Comparison of ENCODE assay signal across 36 mouse cellular contexts in genomic region chr7:140811714-140812113, GRCm38 (mm10). TPM values are rescaled to one million over a fixed set of nuclear protein-coding genes. Genes with fewer than 3 reads are reported as not detected.
DNase-seq lines count a peak whose midpoint lies in the region; ATAC-seq lines count a peak whose summit lies in the region.
"Had no signal": no experiment of that assay in that cellular context is flagged by ENCODE, and none has a peak within 500 bp of the region (broad histone marks: within the 10 kb centered on the region; RNA-seq: fewer than 3 reads in every experiment).

No protein-coding gene starts in this region.

- no peaks in the 10 kb centered on the region for H3K9me3 ChIP-seq in hindbrain, embryonic 15.5 days
- no peaks in the 10 kb centered on the region for H3K9me3 ChIP-seq in hindbrain, embryonic 11.5 days (ENCODE audit: control insufficient read depth, low read length)
- H3K9me3 ChIP-seq: embryonic facial prominence, embryonic 13.5 days; forebrain, embryonic 12.5 days; heart, embryonic 12.5 days; limb, embryonic 13.5 days; liver, embryonic 12.5 days; midbrain, embryonic 13.5 days had no signal

- ATAC-seq in hindbrain, embryonic 15.5 days (ENCODE audit: low FRiP score, low read depth): 0 out of 2 replicates have a peak, but pooled peaks have one; percentile 45
- ATAC-seq in hindbrain, embryonic 11.5 days (ENCODE audit: low FRiP score): no peak
- ATAC-seq: activated CD4-positive, CD25-positive, alpha-beta regulatory T cell, adult 4 months; liver, embryonic 12.5 days; midbrain, embryonic 13.5 days had no signal

- peak overlapping the region; percentile 23; the same call in 1 of the 2 replicates for H3K27ac ChIP-seq in hindbrain, embryonic 15.5 days (replicated peaks)
- no peak overlapping the region for H3K27ac ChIP-seq in hindbrain, embryonic 11.5 days (ENCODE audit: low read depth, low read length)
- H3K27ac ChIP-seq: embryonic facial prominence, embryonic 13.5 days; forebrain, embryonic 12.5 days; limb, embryonic 13.5 days; liver, embryonic 12.5 days; midbrain, embryonic 13.5 days had no signal

- H3K36me3 ChIP-seq in hindbrain, embryonic 15.5 days: peaks cover 40% of the 10 kb centered on the region
- no peaks in the 10 kb centered on the region for H3K36me3 ChIP-seq in hindbrain, embryonic 11.5 days (ENCODE audit: control insufficient read depth, insufficient read depth, low read length)
- H3K36me3 ChIP-seq: liver, embryonic 12.5 days had no signal

- no peak overlapping the region for H3K9ac ChIP-seq in hindbrain, embryonic 15.5 days
- no peak overlapping the region for H3K9ac ChIP-seq in hindbrain, embryonic 11.5 days (ENCODE audit: low read depth, low read length)
- H3K9ac ChIP-seq: embryonic facial prominence, embryonic 13.5 days; forebrain, embryonic 12.5 days; heart, embryonic 12.5 days; limb, embryonic 13.5 days; liver, embryonic 12.5 days; midbrain, embryonic 13.5 days had no signal

- 83% methylated on average over 13 of the region's 13 CpGs for WGBS in hindbrain, embryonic 15.5 days
- WGBS in hindbrain, embryonic 11.5 days: 89% methylated on average over 13 of the region's 13 CpGs

- H3K4me2 ChIP-seq in hindbrain, embryonic 15.5 days: no peak overlapping the region
- H3K4me2 ChIP-seq in hindbrain, embryonic 11.5 days (replicated peaks; ENCODE audit: low read depth, low read length): no peak overlapping the region
- H3K4me2 ChIP-seq: embryonic facial prominence, embryonic 13.5 days; forebrain, embryonic 12.5 days; heart, embryonic 12.5 days; limb, embryonic 13.5 days; liver, embryonic 12.5 days; midbrain, embryonic 13.5 days had no signal

- intact Hi-C loops in left cerebral cortex, postnatal 4 days (cut with DNase I): no loop called here

- H3K27me3 ChIP-seq in hindbrain, embryonic 15.5 days: no peaks in the 10 kb centered on the region
- no peaks in the 10 kb centered on the region for H3K27me3 ChIP-seq in hindbrain, embryonic 11.5 days (ENCODE audit: control insufficient read depth, insufficient read depth, low read length)
- H3K27me3 ChIP-seq: embryonic facial prominence, embryonic 13.5 days; forebrain, embryonic 12.5 days; heart, embryonic 12.5 days; limb, embryonic 13.5 days; liver, embryonic 12.5 days; midbrain, embryonic 13.5 days had no signal

- no peak for DNase-seq in hindbrain, embryonic 11.5 days (ENCODE audit: low spot score)
- peak; percentile 46 for DNase-seq in left cerebral cortex, postnatal 4 days
- DNase-seq in left cerebral cortex, adult 11 months (ENCODE audit: low spot score): no peak
- peak; percentile 12 for DNase-seq in right cerebral cortex, postnatal 14 days
- no peak for DNase-seq in right cerebral cortex, postnatal 4 days
- peak; percentile 24 to 55 for DNase-seq in layer of hippocampus, postnatal 14 days (ENCODE audit: low spot score in 2 of 2)
- no peak for DNase-seq in cerebellum, postnatal 25 days
- DNase-seq: adrenal gland, adult 8-10 months; cerebellum, adult 18-20 months; cerebellum, postnatal 36 days; embryo, embryonic 11 days; gastrocnemius, postnatal 10 days; heart, postnatal 10 days; kidney, adult 18-20 months; lung, adult 18-20 months; lung, postnatal 10 days; right cerebral cortex, postnatal 25 days; thymus, postnatal 14 days had no signal

- H3K4me3 ChIP-seq in hindbrain, embryonic 15.5 days: no peak overlapping the region
- no peak overlapping the region for H3K4me3 ChIP-seq in hindbrain, embryonic 11.5 days (ENCODE audit: low read depth, low read length)
- H3K4me3 ChIP-seq: embryonic facial prominence, embryonic 13.5 days; erythroblast, embryonic 14.5 days; forebrain, embryonic 12.5 days; heart, embryonic 12.5 days; limb, embryonic 13.5 days; liver, embryonic 12.5 days; midbrain, embryonic 13.5 days had no signal

- no peaks in the 10 kb centered on the region for H3K4me1 ChIP-seq in hindbrain, embryonic 15.5 days (replicated peaks)
- H3K4me1 ChIP-seq in hindbrain, embryonic 11.5 days (replicated peaks; ENCODE audit: control insufficient read depth, insufficient read depth, low read length): no peaks in the 10 kb centered on the region
- H3K4me1 ChIP-seq: embryonic facial prominence, embryonic 13.5 days; forebrain, embryonic 12.5 days; heart, embryonic 12.5 days; limb, embryonic 13.5 days; liver, embryonic 12.5 days; midbrain, embryonic 13.5 days had no signal

RNA-seq across cellular contexts. Expression of gene Zfp941, which starts 10.3 kb away (rescaled TPM):
- 27.1 and 28.3 TPM in 2 replicates for polyA plus RNA-seq in hindbrain, embryonic 15.5 days (2015; fragmentation: Nextera tagmentation; extraction: Ambion mirVana)
- 6.4 and 8.1 TPM in 2 replicates for polyA plus RNA-seq in hindbrain, embryonic 11.5 days (2014; fragmentation: Nextera tagmentation; extraction: Ambion mirVana)
- total RNA-seq in left cerebral cortex, postnatal 4 days (2021): 10 to 100 TPM; 10.9 to 15.0 TPM
- 10 to 100 TPM in 1 of 2 experiments, 1 to 10 TPM in 1; 8.0 to 11.2 TPM for total RNA-seq in layer of hippocampus, postnatal 14 days (2021)
- total RNA-seq: MEL; neutrophil, adult 5-6 weeks had no signal
- polyA plus RNA-seq: erythroblast, embryonic 14.5 days; spleen, adult 2 months had no signal

RNA-seq across cellular contexts. Expression of gene Urah, which starts 23.1 kb away (rescaled TPM):
- 0.25 TPM in 2 replicates for polyA plus RNA-seq in hindbrain, embryonic 15.5 days (2015; fragmentation: Nextera tagmentation; extraction: Ambion mirVana)
- 0.25 TPM in 1 of 2 replicates, not detected in the other for polyA plus RNA-seq in hindbrain, embryonic 11.5 days (2014; fragmentation: Nextera tagmentation; extraction: Ambion mirVana)
- not detected for total RNA-seq in left cerebral cortex, postnatal 4 days (2021)
- total RNA-seq in layer of hippocampus, postnatal 14 days (2021): 1 to 10 TPM in 1 of 2 experiments, not detected in 1; 1.0 TPM
- total RNA-seq: gastrocnemius, postnatal 10 days; granulocyte monocyte progenitor cell, adult 5-6 weeks; heart, postnatal 10 days; megakaryocyte progenitor cell, adult 5-6 weeks; MEL; neutrophil, adult 5-6 weeks had no signal
- polyA plus RNA-seq: activated CD4-positive, CD25-positive, alpha-beta regulatory T cell, adult 4 months; C2C12; erythroblast, embryonic 14.5 days; forebrain, embryonic 12.5 days; midbrain, embryonic 13.5 days; testis, adult 2 months had no signal

RNA-seq across cellular contexts. Expression of gene Syce1, which starts 24.1 kb away (rescaled TPM):
- 0.40 and 0.42 TPM in 2 replicates for polyA plus RNA-seq in hindbrain, embryonic 15.5 days (2015; fragmentation: Nextera tagmentation; extraction: Ambion mirVana)
- polyA plus RNA-seq in hindbrain, embryonic 11.5 days (2014; fragmentation: Nextera tagmentation; extraction: Ambion mirVana): 0.45 TPM in 1 of 2 replicates, not detected in the other
- total RNA-seq in left cerebral cortex, postnatal 4 days (2021): under 1 TPM in 1 of 2 experiments, not detected in 1; 0.24 TPM
- not detected for total RNA-seq in layer of hippocampus, postnatal 14 days (2021)
- total RNA-seq: adrenal gland, adult 8-10 months; gastrocnemius, postnatal 10 days; heart, postnatal 10 days; MEL; neutrophil, adult 5-6 weeks had no signal
- polyA plus RNA-seq: C2C12; embryonic facial prominence, embryonic 13.5 days; large intestine, adult 2 months had no signal

RNA-seq across cellular contexts. Expression of gene Scgb1c1, which starts 33.6 kb away (rescaled TPM):
- not detected in 2 replicates for polyA plus RNA-seq in hindbrain, embryonic 15.5 days (2015; fragmentation: Nextera tagmentation; extraction: Ambion mirVana)
- not detected in 2 replicates for polyA plus RNA-seq in hindbrain, embryonic 11.5 days (2014; fragmentation: Nextera tagmentation; extraction: Ambion mirVana)
- not detected for total RNA-seq in left cerebral cortex, postnatal 4 days (2021)
- not detected for total RNA-seq in layer of hippocampus, postnatal 14 days (2021)
- total RNA-seq: adrenal gland, adult 8-10 months; gastrocnemius, postnatal 10 days; granulocyte monocyte progenitor cell, adult 5-6 weeks; megakaryocyte progenitor cell, adult 5-6 weeks; MEL; neutrophil, adult 5-6 weeks had no signal
- polyA plus RNA-seq: activated CD4-positive, CD25-positive, alpha-beta regulatory T cell, adult 4 months; C2C12; embryonic facial prominence, embryonic 13.5 days; erythroblast, embryonic 14.5 days; forebrain, embryonic 12.5 days; heart, embryonic 12.5 days; kidney, embryonic 16.5 days; large intestine, adult 2 months; limb, embryonic 13.5 days; liver, embryonic 12.5 days; midbrain, embryonic 13.5 days; testis, adult 2 months had no signal

RNA-seq across cellular contexts. Expression of gene Odf3, which starts 35.9 kb away (rescaled TPM):
- polyA plus RNA-seq in hindbrain, embryonic 15.5 days (2015; fragmentation: Nextera tagmentation; extraction: Ambion mirVana): not detected in 2 replicates
- polyA plus RNA-seq in hindbrain, embryonic 11.5 days (2014; fragmentation: Nextera tagmentation; extraction: Ambion mirVana): not detected in 2 replicates
- total RNA-seq in left cerebral cortex, postnatal 4 days (2021): not detected
- not detected for total RNA-seq in layer of hippocampus, postnatal 14 days (2021)
- total RNA-seq: gastrocnemius, postnatal 10 days; granulocyte monocyte progenitor cell, adult 5-6 weeks; heart, postnatal 10 days; megakaryocyte progenitor cell, adult 5-6 weeks; MEL; neutrophil, adult 5-6 weeks had no signal
- polyA plus RNA-seq: activated CD4-positive, CD25-positive, alpha-beta regulatory T cell, adult 4 months; erythroblast, embryonic 14.5 days; heart, embryonic 12.5 days; large intestine, adult 2 months; limb, embryonic 13.5 days; spleen, adult 2 months had no signal

Comparison
In these comparisons a context has a peak if more than half of its experiments do, and no peak if none do; other contexts are left out.
1. DNase-seq: peak in left cerebral cortex, postnatal 4 days (single experiment), right cerebral cortex, postnatal 14 days (single experiment) and layer of hippocampus, postnatal 14 days (2 of 2); none in hindbrain, embryonic 11.5 days (single experiment), left cerebral cortex, adult 11 months (single experiment), right cerebral cortex, postnatal 4 days (single experiment) and cerebellum, postnatal 25 days (0 of 2).